Comparison of ENCODE assay signal across 16 mouse cellular contexts in the genomic region with DNA sequence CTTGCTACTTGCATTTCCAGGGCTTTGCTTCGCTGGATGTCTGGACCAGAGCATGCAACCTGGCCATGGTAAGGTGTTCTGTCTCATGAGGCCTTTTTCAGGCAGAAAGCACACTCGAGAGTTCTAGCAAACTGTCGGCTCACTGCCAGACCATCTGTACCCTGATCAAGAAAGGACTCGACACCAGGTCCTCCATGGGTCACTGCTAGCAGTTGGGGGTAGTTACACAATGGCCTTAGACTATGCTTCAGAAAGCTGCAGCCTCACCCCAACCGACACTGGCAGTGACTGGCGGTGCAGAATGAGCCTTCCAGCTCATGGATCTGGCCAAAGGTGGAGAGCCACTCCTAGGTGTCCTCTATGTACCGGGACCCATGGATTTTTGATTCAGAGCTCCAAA. TPM values are rescaled to one million over a fixed set of nuclear protein-coding genes. Genes with fewer than 3 reads are reported as not detected.
DNase-seq lines count a peak whose midpoint lies in the region; ATAC-seq lines count a peak whose summit lies in the region.
"Had no signal": no experiment of that assay in that cellular context is flagged by ENCODE, and none has a peak within 500 bp of the region (broad histone marks: within the 10 kb centered on the region; RNA-seq: fewer than 3 reads in every experiment).

No protein-coding gene starts in this region.

- no peak overlapping the region for H3K27ac ChIP-seq in kidney, embryonic 15.5 days
- H3K27ac ChIP-seq in heart, embryonic 10.5 days: no peak overlapping the region
- H3K27ac ChIP-seq: embryonic facial prominence, embryonic 12.5 days; hindbrain, embryonic 12.5 days; intestine, embryonic 15.5 days; stomach, embryonic 15.5 days had no signal

- H3K4me3 ChIP-seq in kidney, embryonic 15.5 days (replicated peaks): no peak overlapping the region
- no peak overlapping the region for H3K4me3 ChIP-seq in heart, embryonic 10.5 days
- H3K4me3 ChIP-seq: embryonic facial prominence, embryonic 12.5 days; hindbrain, embryonic 12.5 days; intestine, embryonic 15.5 days; stomach, embryonic 15.5 days had no signal

- no peaks in the 10 kb centered on the region for H3K36me3 ChIP-seq in kidney, embryonic 15.5 days
- no peaks in the 10 kb centered on the region for H3K36me3 ChIP-seq in heart, embryonic 10.5 days
- H3K36me3 ChIP-seq: embryonic facial prominence, embryonic 12.5 days; hindbrain, embryonic 12.5 days; intestine, embryonic 15.5 days; stomach, embryonic 15.5 days had no signal

- no peak overlapping the region for H3K4me2 ChIP-seq in kidney, embryonic 15.5 days
- H3K4me2 ChIP-seq: embryonic facial prominence, embryonic 12.5 days; hindbrain, embryonic 12.5 days; intestine, embryonic 15.5 days; midbrain, embryonic 11.5 days; stomach, embryonic 15.5 days had no signal

- DNase-seq in kidney, adult 18-20 months: peak; percentile 49
- DNase-seq in cerebellum, adult 11-12 months: peak; percentile 80
- DNase-seq in cerebellum, postnatal 25 days: peak; percentile 72 to 81
- DNase-seq in kidney, postnatal 14 days: peak; percentile 69
- DNase-seq in layer of hippocampus, adult 18-20 months (ENCODE audit: low spot score in 2 of 2): no peak
- no peak for DNase-seq in heart, embryonic 10.5 days (ENCODE audit: low spot score)
- DNase-seq: adrenal gland, postnatal 36 days; liver; spleen, adult 18-20 months had no signal

- no peak overlapping the region for H3K9ac ChIP-seq in kidney, embryonic 15.5 days
- H3K9ac ChIP-seq: embryonic facial prominence, embryonic 12.5 days; hindbrain, embryonic 12.5 days; intestine, embryonic 15.5 days; stomach, embryonic 15.5 days had no signal

- WGBS in kidney, embryonic 15.5 days: 51% methylated on average over 7 of the region's 7 CpGs
- WGBS in heart, embryonic 10.5 days: 78% methylated on average over 7 of the region's 7 CpGs

- no peaks in the 10 kb centered on the region for H3K9me3 ChIP-seq in kidney, embryonic 15.5 days (replicated peaks)
- H3K9me3 ChIP-seq in heart, embryonic 10.5 days: no peaks in the 10 kb centered on the region
- H3K9me3 ChIP-seq: embryonic facial prominence, embryonic 12.5 days; intestine, embryonic 15.5 days; stomach, embryonic 15.5 days had no signal

- no peaks in the 10 kb centered on the region for H3K27me3 ChIP-seq in kidney, embryonic 15.5 days
- H3K27me3 ChIP-seq in heart, embryonic 10.5 days (ENCODE audit: insufficient read depth, poor library complexity, severe bottlenecking): no peaks in the 10 kb centered on the region
- H3K27me3 ChIP-seq: embryonic facial prominence, embryonic 12.5 days; hindbrain, embryonic 12.5 days; intestine, embryonic 15.5 days; stomach, embryonic 15.5 days had no signal

- peaks cover 39% of the 10 kb centered on the region for H3K4me1 ChIP-seq in kidney, embryonic 15.5 days
- H3K4me1 ChIP-seq in heart, embryonic 10.5 days: peaks cover 57% of the 10 kb centered on the region
- H3K4me1 ChIP-seq: stomach, embryonic 15.5 days had no signal

- no peak for ATAC-seq in kidney, embryonic 15.5 days (replicated peaks; ENCODE audit: low FRiP score)
- ATAC-seq: activated CD4-positive, CD25-positive, alpha-beta regulatory T cell, adult 4 months; intestine, embryonic 15.5 days had no signal

RNA-seq across cellular contexts. Expression of a gene that starts 25.3 kb away (rescaled TPM):
- 17.0 and 18.8 TPM in 2 replicates for polyA plus RNA-seq in kidney, embryonic 15.5 days (2015; fragmentation: Nextera tagmentation; extraction: Ambion mirVana)
- total RNA-seq in layer of hippocampus, adult 18-20 months (2021): 10 to 100 TPM; 18.7 to 23.6 TPM
- 22.8 and 42.4 TPM in 2 replicates for polyA plus RNA-seq in heart, embryonic 10.5 days (2016; fragmentation: Nextera tagmentation; extraction: Ambion mirVana)

Comparison
In these comparisons a context has a peak if more than half of its experiments do, and no peak if none do; other contexts are left out.
1. DNase-seq: peak in kidney, adult 18-20 months (single experiment), cerebellum, adult 11-12 months (single experiment), cerebellum, postnatal 25 days (2 of 2) and kidney, postnatal 14 days (single experiment); none in layer of hippocampus, adult 18-20 months (0 of 2) and heart, embryonic 10.5 days (single experiment).